Mouse (Mus musculus) heart, postnatal 36 days (tissue): ENCODE results near the gene Gm21887. TPM values are rescaled to one million over a fixed set of nuclear protein-coding genes. Genes with fewer than 3 reads are reported as not detected.

ENCODE experiments used
- total RNA-seq, 2 experiments: library from RNA; stranded (reverse); gene quantifications; 2 replicates each; pipeline ENCODE4 v1.2.3; 2021

The Gm21887 gene
- total RNA-seq, 2 experiments from 2014 or later, result 31.5 to 40.2 TPM

Other genes with a start within 250 kb of the Gm21887 start
- gene 4933400A11Rik, start 230.0 kb upstream of the Gm21887 start, total RNA-seq, result not detected